Mouse (Mus musculus) bone marrow, adult 2 months (tissue): Measurements from ENCODE around the gene Ccdc91.

Experiments used
- CTCF ChIP-seq: fragments of 200-500 bp; IDR thresholded peaks from 2 replicates; pipeline ENCODE4 v1.5.1; 2011; ENCODE audit warnings: low read length, control low read depth; ENCODE audit not compliant: control insufficient read depth, insufficient read depth
- POLR2A ChIP-seq: fragments of 200-500 bp; IDR thresholded peaks from 2 replicates; pipeline ENCODE4 v1.6.1; 2011; ENCODE audit warnings: low read depth, mild to moderate bottlenecking, control low read depth, low read length, borderline replicate concordance; ENCODE audit not compliant: control insufficient read depth

DNA sequence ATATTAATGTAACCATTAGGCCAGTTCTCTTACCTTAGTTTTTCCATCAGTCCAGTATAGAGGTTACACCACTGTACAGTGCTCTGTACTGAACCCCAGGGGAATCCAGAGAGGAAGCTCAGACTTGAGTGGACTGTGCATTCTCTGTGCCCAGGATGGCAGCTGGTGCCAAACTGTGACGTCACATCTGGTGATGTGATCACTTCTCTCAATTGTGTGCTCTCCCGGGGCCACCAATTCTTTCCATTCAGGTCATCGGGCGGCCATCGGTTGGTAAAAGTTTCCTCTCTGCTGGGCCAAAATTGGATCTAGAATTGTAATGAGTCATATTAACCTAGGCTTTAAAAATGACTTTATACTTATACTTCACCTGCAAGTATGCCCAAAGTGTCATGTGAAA is 19.9 kb upstream of the Ccdc91 start:
- TF ChIP-seq CTCF (no peak), POLR2A (no peak)
